Mouse (Mus musculus) granulocyte monocyte progenitor cell, adult 5-6 weeks (primary cell): ENCODE data around the gene Fam120b. TPM values are rescaled to one million over a fixed set of nuclear protein-coding genes. Genes with fewer than 3 reads are reported as not detected.

Experiments
- ATAC-seq: replicated peaks from 2 replicates; pipeline ENCODE4 v1.8.0; 2016; ENCODE audit warnings: mild to moderate bottlenecking, moderate TSS enrichment, inconsistent platforms; ENCODE audit not compliant: poor library complexity, severe bottlenecking
- total RNA-seq, 2 experiments: library from RNA; stranded (forward) in 1 of 2; stranded (reverse) in 1 of 2; fragments of 200-712, 200-1000 nt in 1 of 2; fragments of >200 nt in 1 of 2; fragmentation: Nextera tagmentation in 1 of 2; gene quantifications; 2 replicates each; pipeline ENCODE4 v1.2.3; 2014 to 2017

The Fam120b gene
- 11.0 and 16.5 TPM in 2 replicates for total RNA-seq (2014; fragmentation: Nextera tagmentation)
- total RNA-seq (2017): 11.1 and 12.4 TPM in 2 replicates

GRCm38 (mm10) chr17:15395997-15396675 is at the start of gene Fam120b:
TSS of gene Fam120b (plus strand) at chr17:15396202.
- peak; percentile 98 for ATAC-seq

- ATAC-seq: no peak
Observed at GRCm38 (mm10) chr17:15350152-15350551, 45.9 kb upstream of the Fam120b start.

GRCm38 (mm10) chr17:15352869-15353610 is 43.0 kb upstream of the Fam120b start:
- peak; percentile 81 for ATAC-seq

- ATAC-seq: no peak
Observed at GRCm38 (mm10) chr17:15354006-15354405, 42.0 kb upstream of the Fam120b start.

- peak; percentile 58 for ATAC-seq
Observed at GRCm38 (mm10) chr17:15355072-15355471, 40.9 kb upstream of the Fam120b start.

- no peak for ATAC-seq
Observed at GRCm38 (mm10) chr17:15356526-15356925, 39.5 kb upstream of the Fam120b start.

GRCm38 (mm10) chr17:15357071-15357470 is 38.9 kb upstream of the Fam120b start:
- no peak for ATAC-seq

- ATAC-seq: no peak
Observed at GRCm38 (mm10) chr17:15363656-15364055, 32.3 kb upstream of the Fam120b start.

- no peak for ATAC-seq
Observed at GRCm38 (mm10) chr17:15365650-15366049, 30.4 kb upstream of the Fam120b start.

- ATAC-seq: no peak
Observed at GRCm38 (mm10) chr17:15370401-15370800, 25.6 kb upstream of the Fam120b start.

GRCm38 (mm10) chr17:15371967-15372835 is 23.8 kb upstream of the Fam120b start:
- no peak for ATAC-seq

GRCm38 (mm10) chr17:15372931-15373652 is 22.9 kb upstream of the Fam120b start:
- no peak for ATAC-seq

GRCm38 (mm10) chr17:15374321-15375141 is 21.5 kb upstream of the Fam120b start:
- ATAC-seq: no peak

GRCm38 (mm10) chr17:15375224-15375623 is 20.8 kb upstream of the Fam120b start:
- no peak for ATAC-seq

GRCm38 (mm10) chr17:15375701-15376493 is 20.1 kb upstream of the Fam120b start:
- ATAC-seq: peak; percentile 32

- ATAC-seq: peak; percentile 9; the same call in 1 of the 2 replicates
Observed at GRCm38 (mm10) chr17:15376494-15377181, 19.4 kb upstream of the Fam120b start, which contains the start of gene Dll1. TSS of gene Dll1 (minus strand) at chr17:15376872.

GRCm38 (mm10) chr17:15377901-15378300 is 18.1 kb upstream of the Fam120b start:
- ATAC-seq: no peak
